Mouse (Mus musculus) embryonic facial prominence, embryonic 11.5 days (tissue): ENCODE data around the gene Patj. TPM values are rescaled to one million over a fixed set of nuclear protein-coding genes. Genes with fewer than 3 reads are reported as not detected.
A peak's percentile ranks its signal among the peaks of the same experiment; 100 is the strongest.

Experiments
- ATAC-seq: fragments of 200-750 bp; cut with Nextera tagmentation; replicated peaks from 2 replicates; pipeline ENCODE4 v1.8.0; 2017; ENCODE audit warnings: low read depth; ENCODE audit not compliant: insufficient number of reproducible peaks, low FRiP score, low TSS enrichment
- DNase-seq: peaks from one replicate; pipeline ENCODE4 v3.0.0-alpha.2; 2015; ENCODE audit warnings: low spot score
- H3K27ac ChIP-seq: fragments of 300-500 bp; sonication (generic); replicated peaks from 2 replicates; pipeline ENCODE4 v1.5.1; 2014; ENCODE audit warnings: mild to moderate bottlenecking, low read depth, low read length, control low read depth
- H3K27me3 ChIP-seq: fragments of 300-500 bp; sonication (generic); 2 replicates; pipeline ENCODE4 v1.6.1; 2014; ENCODE audit warnings: mild to moderate bottlenecking, low read length, moderate library complexity, mixed read lengths; ENCODE audit not compliant: control insufficient read depth, insufficient read depth
- H3K36me3 ChIP-seq: fragments of 300-500 bp; sonication (generic); replicated peaks from 2 replicates; pipeline ENCODE4 v1.6.1; 2014; ENCODE audit warnings: low read depth, mild to moderate bottlenecking, low read length, moderate library complexity, mixed read lengths; ENCODE audit not compliant: control insufficient read depth, insufficient read depth
- H3K4me1 ChIP-seq: fragments of 300-500 bp; sonication (generic); 2 replicates; pipeline ENCODE4 v1.6.1; 2014; ENCODE audit warnings: low read length, mixed read lengths; ENCODE audit not compliant: control insufficient read depth, insufficient read depth
- H3K4me2 ChIP-seq: fragments of 300-500 bp; sonication (generic); 2 replicates; pipeline ENCODE4 v1.6.1; 2014; ENCODE audit warnings: low read depth, mild to moderate bottlenecking, control low read depth, low read length, moderate library complexity
- H3K4me3 ChIP-seq: fragments of 300-500 bp; sonication (generic); 2 replicates; pipeline ENCODE4 v1.5.1; 2014; ENCODE audit warnings: low read depth, low read length, control low read depth
- H3K9ac ChIP-seq: fragments of 300-500 bp; sonication (generic); replicated peaks from 2 replicates; pipeline ENCODE4 v1.6.1; 2014; ENCODE audit warnings: mild to moderate bottlenecking, control low read depth, low read length
- H3K9me3 ChIP-seq: fragments of 300-500 bp; sonication (generic); replicated peaks from 2 replicates; pipeline ENCODE4 v1.6.1; 2016; ENCODE audit warnings: mild to moderate bottlenecking, low read length, inconsistent platforms, mixed read lengths; ENCODE audit not compliant: control insufficient read depth
- WGBS: fragments of 180-500 bp; shearing (Covaris S2); extraction: QIAGEN DNeasy Blood & Tissue Kit; methylation state at CpG from one replicate; pipeline ENCODE4 v1.1.7; 2014; 5-methylcytosine and 5-hydroxymethylcytosine counted together
- polyA plus RNA-seq: library from polyadenylated mRNA; unstranded; fragments of >200 nt; fragmentation: Nextera tagmentation; extraction: Ambion mirVana; gene quantifications from 2 replicates; pipeline ENCODE4 v1.2.1, GENCODE M21; 2014

The Patj gene
- polyA plus RNA-seq, 1 experiment from 2014 or later: 13.2 TPM

DNA sequence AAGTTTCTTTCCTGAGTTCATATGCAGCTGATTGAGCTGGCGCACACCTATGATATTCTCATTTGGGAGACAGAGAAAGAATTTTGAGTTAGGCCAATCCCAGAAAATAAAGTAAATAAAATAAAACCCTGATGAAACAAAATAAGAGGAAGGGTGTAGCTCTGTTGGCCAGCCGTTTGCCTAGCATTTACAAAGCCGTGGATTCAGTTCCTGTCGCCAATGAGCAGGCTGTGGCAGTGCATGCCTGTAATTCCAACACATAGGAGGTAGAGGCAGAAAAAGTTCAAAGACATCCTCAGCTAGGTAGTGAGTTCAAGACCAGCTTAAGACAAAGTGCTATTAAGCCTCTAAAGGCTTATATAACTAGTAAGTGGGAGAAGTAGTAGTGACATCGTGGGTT lies 55.2 kb downstream of the Patj start:
- no peak overlapping the region for H3K4me2 ChIP-seq
- H3K4me3 ChIP-seq: no peak overlapping the region
- H3K9ac ChIP-seq: no peak overlapping the region
- no peaks in the 10 kb centered on the region for H3K4me1 ChIP-seq
- ATAC-seq (no peak), DNase-seq (no peak)
- H3K36me3 ChIP-seq: no peaks in the 10 kb centered on the region
- 83% methylated on average over 5 of the region's 5 CpGs for WGBS
- H3K27ac ChIP-seq: no peak overlapping the region
- H3K9me3 ChIP-seq: no peaks in the 10 kb centered on the region
- H3K27me3 ChIP-seq: no peaks in the 10 kb centered on the region

DNA sequence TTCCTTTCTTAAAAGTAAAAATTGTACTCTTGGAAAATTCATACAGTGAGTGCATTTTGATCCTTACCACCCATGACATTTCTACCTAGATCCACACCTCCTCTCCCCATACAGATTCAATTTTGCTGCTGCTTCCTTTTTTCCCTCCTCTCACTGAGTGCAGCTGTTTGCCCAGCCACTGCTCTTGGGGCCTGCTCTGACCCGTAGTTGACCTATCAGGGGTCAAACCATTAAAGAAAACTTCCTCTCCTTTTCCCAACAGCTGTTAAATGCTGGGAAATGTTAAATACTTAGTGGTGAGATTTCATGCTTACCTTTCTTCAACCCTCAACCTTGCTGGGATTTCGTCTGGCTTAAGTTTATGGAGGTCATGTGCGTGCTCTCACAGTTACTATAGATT lies 55.7 kb downstream of the Patj start:
- 53% methylated on average over 3 of the region's 3 CpGs for WGBS
- no peaks in the 10 kb centered on the region for H3K27me3 ChIP-seq
- no peak overlapping the region for H3K4me2 ChIP-seq
- DNase-seq (peak; percentile 40), ATAC-seq (no peak)
- no peaks in the 10 kb centered on the region for H3K4me1 ChIP-seq
- no peaks in the 10 kb centered on the region for H3K36me3 ChIP-seq
- H3K4me3 ChIP-seq: no peak overlapping the region
- H3K27ac ChIP-seq: no peak overlapping the region
- no peaks in the 10 kb centered on the region for H3K9me3 ChIP-seq
- H3K9ac ChIP-seq: no peak overlapping the region

DNA sequence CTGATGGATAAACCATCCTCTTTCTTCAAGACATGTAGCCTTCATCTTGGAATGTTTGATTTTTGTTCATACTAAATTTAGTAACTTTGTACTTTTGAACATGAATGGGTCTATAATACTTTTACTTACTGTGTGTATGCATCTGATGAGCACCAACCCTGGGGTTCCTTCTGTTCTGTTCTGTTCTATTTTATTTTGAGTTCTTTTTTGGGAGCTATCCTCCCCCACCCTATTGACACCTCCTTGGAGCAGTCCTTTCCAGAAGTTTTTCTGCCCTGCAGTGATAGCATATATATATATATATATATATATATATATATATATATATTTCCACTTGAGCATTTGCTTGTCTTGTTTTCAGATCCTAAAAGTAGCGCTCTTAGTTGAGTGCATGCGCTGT lies 57.1 kb downstream of the Patj start:
- no peak for DNase-seq
- Histone ChIP-seq H3K4me2 (no peak overlapping the region), H3K27me3 (no peaks in the 10 kb centered on the region), H3K27ac (no peak overlapping the region), H3K4me1 (no peaks in the 10 kb centered on the region), H3K36me3 (no peaks in the 10 kb centered on the region), H3K4me3 (no peak overlapping the region), H3K9me3 (no peaks in the 10 kb centered on the region), H3K9ac (no peak overlapping the region)
- no peak for ATAC-seq
- 98% methylated on average over 2 of the region's 2 CpGs for WGBS

DNA sequence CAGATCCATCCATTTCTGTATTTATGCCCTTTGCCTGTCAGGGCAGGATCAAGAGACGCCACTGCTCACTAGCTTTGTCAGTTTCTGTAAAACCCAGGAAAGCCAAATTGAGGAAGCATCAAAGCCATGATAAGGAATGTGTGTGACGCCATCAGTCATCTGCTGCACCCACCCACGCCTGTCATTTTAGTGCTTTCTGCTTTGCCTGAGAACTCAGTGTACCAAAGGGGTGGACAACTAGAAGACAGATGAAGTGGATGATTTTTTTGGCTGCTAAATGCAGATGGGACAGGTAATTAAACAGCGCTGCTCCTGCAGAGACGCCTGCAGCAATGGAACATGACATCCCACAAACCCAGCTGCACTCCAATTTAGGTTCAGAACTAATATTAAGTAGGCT lies 57.6 kb downstream of the Patj start:
- Histone ChIP-seq H3K4me3 (no peak overlapping the region), H3K9me3 (no peaks in the 10 kb centered on the region), H3K9ac (no peak overlapping the region), H3K27ac (no peak overlapping the region), H3K27me3 (no peaks in the 10 kb centered on the region), H3K4me2 (no peak overlapping the region), H3K4me1 (no peaks in the 10 kb centered on the region), H3K36me3 (no peaks in the 10 kb centered on the region)
- DNase-seq: no peak
- WGBS: 84% methylated on average over 5 of the region's 5 CpGs
- no peak for ATAC-seq

DNA sequence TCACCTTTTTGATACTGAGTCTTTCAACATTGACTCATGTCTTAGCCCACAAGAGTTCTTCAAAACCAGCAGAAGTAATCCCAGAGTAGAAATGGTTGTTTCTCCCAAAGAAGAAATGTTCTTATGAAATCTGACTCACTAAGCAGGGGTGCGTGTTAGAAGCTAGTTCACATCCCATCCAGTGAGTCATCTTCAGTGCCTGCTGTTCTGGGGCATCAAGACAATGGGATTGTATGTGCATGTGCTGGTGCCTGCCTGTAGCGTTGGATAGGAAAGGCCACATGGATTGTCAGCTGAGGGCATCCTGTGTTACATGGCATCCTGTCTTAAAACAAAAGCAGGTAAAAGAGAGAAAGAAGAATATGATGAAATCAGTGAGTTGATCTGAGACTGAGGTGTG lies 59.8 kb downstream of the Patj start:
- 92% methylated on average over 2 of the region's 2 CpGs for WGBS

DNA sequence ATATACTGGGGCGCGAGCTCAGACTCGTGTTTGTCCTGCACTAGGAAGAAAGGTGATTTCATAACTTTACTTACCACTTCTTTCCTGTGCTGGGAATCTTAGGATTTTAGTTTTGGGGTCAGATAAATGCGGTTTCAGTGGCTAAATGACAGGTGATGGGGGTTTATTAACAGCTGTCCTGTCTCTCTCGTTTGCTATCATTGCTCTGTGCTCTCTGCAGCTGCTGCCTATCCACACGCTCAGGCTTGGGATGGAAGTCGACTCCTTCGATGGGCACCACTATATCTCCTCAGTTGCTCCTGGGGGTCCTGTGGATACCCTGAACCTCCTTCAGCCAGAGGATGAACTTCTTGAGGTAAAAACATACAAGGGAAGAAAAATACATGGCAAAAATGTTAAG lies 60.3 kb downstream of the Patj start:
- H3K9ac ChIP-seq: no peak overlapping the region
- no peak overlapping the region for H3K4me3 ChIP-seq
- H3K36me3 ChIP-seq: no peaks in the 10 kb centered on the region
- ATAC-seq: no peak
- DNase-seq: no peak
- no peaks in the 10 kb centered on the region for H3K4me1 ChIP-seq
- 88% methylated on average over 8 of the region's 8 CpGs for WGBS
- H3K9me3 ChIP-seq: no peaks in the 10 kb centered on the region
- H3K4me2 ChIP-seq: no peak overlapping the region
- H3K27ac ChIP-seq: no peak overlapping the region
- H3K27me3 ChIP-seq: no peaks in the 10 kb centered on the region

More for the DNA sequence above, 59.8 kb downstream of the Patj start:
- Histone ChIP-seq H3K27me3 (no peaks in the 10 kb centered on the region), H3K4me3 (no peak overlapping the region), H3K36me3 (no peaks in the 10 kb centered on the region), H3K27ac (no peak overlapping the region), H3K4me1 (no peaks in the 10 kb centered on the region), H3K9ac (no peak overlapping the region), H3K9me3 (no peaks in the 10 kb centered on the region), H3K4me2 (no peak overlapping the region)
- DNase-seq: no peak
- ATAC-seq: no peak

DNA sequence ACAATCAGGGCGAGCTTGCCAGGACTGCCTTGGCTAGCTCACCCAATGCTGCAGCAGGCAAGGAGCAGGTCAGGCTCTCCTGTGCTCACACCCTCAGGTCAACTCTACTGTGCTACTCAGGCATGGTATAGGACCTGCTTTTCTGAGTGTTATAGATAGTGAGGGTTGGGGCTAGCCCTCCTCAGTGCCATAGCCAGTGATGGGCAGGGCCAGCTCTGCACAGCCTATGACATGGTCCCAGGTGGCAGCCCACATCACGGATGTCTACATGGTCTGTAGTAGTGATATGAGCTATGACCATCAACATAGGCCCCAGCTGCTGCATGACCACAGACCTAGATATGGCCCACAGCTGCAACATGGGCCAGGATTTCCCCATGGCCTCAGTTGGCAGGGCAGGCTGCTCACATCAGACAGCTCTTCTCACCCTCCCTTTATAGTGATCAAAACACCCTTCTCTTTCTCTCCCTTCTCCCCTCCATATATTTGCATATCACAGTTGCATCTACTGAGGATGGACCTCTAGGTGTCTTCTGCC lies 66.3 kb downstream of the Patj start:
- no peak overlapping the region for H3K9ac ChIP-seq
- no peaks in the 10 kb centered on the region for H3K27me3 ChIP-seq
- no peak overlapping the region for H3K27ac ChIP-seq
- DNase-seq: no peak
- H3K4me2 ChIP-seq: no peak overlapping the region
- no peaks in the 10 kb centered on the region for H3K9me3 ChIP-seq
- H3K4me1 ChIP-seq: no peaks in the 10 kb centered on the region
- no peak for ATAC-seq
- no peaks in the 10 kb centered on the region for H3K36me3 ChIP-seq
- WGBS: 92% methylated on average over 2 of the region's 2 CpGs
- no peak overlapping the region for H3K4me3 ChIP-seq

DNA sequence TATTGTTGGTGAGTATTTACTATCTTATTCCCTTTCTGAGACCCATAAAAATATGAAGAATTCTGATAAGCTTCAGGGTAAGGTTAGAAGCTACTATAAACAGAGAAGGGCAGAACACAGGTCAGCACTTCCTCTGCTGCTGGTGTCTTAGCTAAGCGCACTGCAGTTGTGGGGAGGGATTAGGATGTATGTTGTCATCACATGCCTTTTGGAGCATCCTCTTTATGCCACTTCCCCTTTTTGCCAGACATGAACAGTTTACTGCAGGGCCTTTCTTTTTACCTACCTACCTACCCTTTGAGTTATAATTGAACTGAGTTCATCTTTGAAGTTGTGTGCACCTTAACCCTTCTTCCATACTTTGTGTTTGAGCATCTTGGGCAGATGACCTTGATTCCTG lies 69.9 kb downstream of the Patj start:
- WGBS: 92% methylated on average over 1 of the region's 1 CpGs
- ATAC-seq: no peak

More for the DNA sequence above, 69.9 kb downstream of the Patj start:
- Histone ChIP-seq H3K27me3 (no peaks in the 10 kb centered on the region), H3K9ac (no peak overlapping the region), H3K9me3 (no peaks in the 10 kb centered on the region), H3K4me2 (no peak overlapping the region), H3K4me1 (no peaks in the 10 kb centered on the region), H3K4me3 (no peak overlapping the region), H3K36me3 (no peaks in the 10 kb centered on the region), H3K27ac (no peak overlapping the region)
- no peak for DNase-seq
